Mouse (Mus musculus): ENCODE measurements around the gene Atg2a. TPM values are rescaled to one million over a fixed set of nuclear protein-coding genes. Genes with fewer than 3 reads are reported as not detected.

The Atg2a gene
- polyA plus RNA-seq, 1 experiment from 2014 or later = 32.5 TPM

GRCm38 (mm10) chr19:6233647-6234046 is 7.8 kb upstream of the Atg2a start:
- H3K27me3 ChIP-seq = no peaks in the 10 kb centered on the region
- ATAC-seq (peak; percentile 66), DNase-seq (ENCODE audit: low read depth, low spot score) (no peak)
- ChIA-PET CTCF (interaction anchor here (0.7 to 1.3 kb wide), 2 partner anchors 67 to 92 kb away, joined by 3 to 5 read pairs; partner anchors contain the start of gene Arl2), POLR2A (interaction anchor here (0.8 to 3.1 kb wide), 3 partner anchors 13 to 93 kb away, joined by 3 to 16 read pairs (median 5); partner anchors contain the start of genes Arl2 and Batf2)
- no peak for TF ChIP-seq CTCF (IDR thresholded peaks at IDR 0.05)
- in situ Hi-C loops (cut with MboI; ENCODE audit: low pct_unique_long_range_greater_than_20kb) = loop anchor here (5.0 kb wide), 1 partner anchor 76 kb away; no protein-coding TSS in a partner anchor

GRCm38 (mm10) chr19:6234337-6235083 is 7.0 kb upstream of the Atg2a start:
- no peak for TF ChIP-seq CTCF (IDR thresholded peaks at IDR 0.05)
- in situ Hi-C loops (cut with MboI; ENCODE audit: low pct_unique_long_range_greater_than_20kb) = loop anchor here (5.0 kb wide), 1 partner anchor 77 kb away; no protein-coding TSS in a partner anchor
- H3K27me3 ChIP-seq = no peaks in the 10 kb centered on the region
- ATAC-seq = no peak
- ChIA-PET POLR2A (interaction anchor here (0.8 to 3.1 kb wide), 5 partner anchors 12 to 106 kb away, joined by 3 to 16 read pairs (median 3); partner anchors contain the start of genes Arl2, Batf2 and Snx15), CTCF (interaction anchor here (1.3 to 1.9 kb wide), 2 partner anchors 18 to 68 kb away, joined by 5 to 6 read pairs; no protein-coding TSS in a partner anchor)
- DNase-seq (ENCODE audit: low read depth, low spot score) = no peak

GRCm38 (mm10) chr19:6235084-6236052 is 6.1 kb upstream of the Atg2a start, which contains the start of gene Ppp2r5b:
Gene Ppp2r5b, minus strand, starts transcription at chr19:6235872.
- no peak for DNase-seq (ENCODE audit: low read depth, low spot score)
- CTCF ChIA-PET = interaction anchor here (1.1 to 1.9 kb wide), 2 partner anchors 18 to 94 kb away, joined by 5 to 6 read pairs; partner anchors contain the start of genes Arl2 and Batf2
- POLR2A ChIA-PET = interaction anchor here (0.8 to 3.1 kb wide), 5 partner anchors 14 to 107 kb away, joined by 3 to 16 read pairs (median 3); partner anchors contain the start of genes Arl2, Batf2 and Snx15
- in situ Hi-C loops (cut with MboI; ENCODE audit: low pct_unique_long_range_greater_than_20kb) = no loop called here
- no peak for TF ChIP-seq CTCF (IDR thresholded peaks at IDR 0.05)
- ATAC-seq = peak; percentile 37
- H3K27me3 ChIP-seq = no peaks in the 10 kb centered on the region

DNA sequence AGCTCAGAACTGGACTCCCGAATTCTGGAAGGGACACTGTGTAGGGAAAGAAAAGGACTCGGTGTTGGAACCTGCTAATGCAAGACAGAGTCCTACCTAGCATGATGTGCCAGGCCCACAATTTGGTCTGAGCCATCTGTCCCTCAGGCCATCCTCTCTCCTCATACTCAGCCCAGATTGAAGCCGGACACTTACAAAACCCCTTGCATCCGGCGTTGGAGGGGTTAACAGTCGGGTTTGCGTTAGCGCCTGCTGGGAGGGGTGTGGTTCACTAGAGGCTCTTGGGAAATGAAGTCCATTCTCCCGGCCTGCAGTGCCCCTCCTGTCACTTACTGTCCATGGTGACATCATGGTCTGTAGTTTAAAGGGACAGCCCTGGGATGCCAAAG is 5.4 kb upstream of the Atg2a start:
- CTCF ChIA-PET = interaction anchor here (1.1 to 1.9 kb wide), 2 partner anchors 17 to 95 kb away, joined by 5 to 6 read pairs; partner anchors contain the start of genes Arl2 and Batf2
- DNase-seq (ENCODE audit: low read depth, low spot score) (no peak), ATAC-seq (peak; percentile 68)
- in situ Hi-C loops (cut with MboI; ENCODE audit: low pct_unique_long_range_greater_than_20kb) = no loop called here
- no peaks in the 10 kb centered on the region for H3K27me3 ChIP-seq
- no peak for TF ChIP-seq CTCF (IDR thresholded peaks at IDR 0.05)
- POLR2A ChIA-PET = interaction anchor here (0.8 to 3.1 kb wide), 3 partner anchors 63 to 95 kb away, joined by 3 to 16 read pairs (median 3); partner anchors contain the start of genes Arl2 and Batf2

- ATAC-seq = no peak
- in situ Hi-C loops (cut with MboI; ENCODE audit: low pct_unique_long_range_greater_than_20kb) = no loop called here
- CTCF ChIA-PET = interaction anchor here (1.9 kb wide), 1 partner anchor 16 kb away, joined by 6 read pairs; no protein-coding TSS in a partner anchor
These were observed 4.6 kb upstream of the Atg2a start for GRCm38 (mm10) chr19:6236842-6237241.

GRCm38 (mm10) chr19:6238740-6239139 is 2.7 kb upstream of the Atg2a start:
- in situ Hi-C loops (cut with MboI; ENCODE audit: low pct_unique_long_range_greater_than_20kb) = no loop called here
- DNase-seq (ENCODE audit: low read depth, low spot score) (no peak), ATAC-seq (no peak)
- ChIA-PET POLR2A (no interaction called here), CTCF (interaction anchor here (1.1 to 1.3 kb wide), 2 partner anchors 38 to 97 kb away, joined by 4 read pairs; partner anchors contain the start of genes Arl2 and Ehd1)
- no peak for TF ChIP-seq CTCF (IDR thresholded peaks at IDR 0.05)
- H3K27me3 ChIP-seq = no peaks in the 10 kb centered on the region

More at GRCm38 (mm10) chr19:6236842-6237241, 4.6 kb upstream of the Atg2a start:
- POLR2A ChIA-PET = interaction anchor here (0.9 to 3.1 kb wide), 2 partner anchors 89 to 96 kb away, joined by 3 to 16 read pairs; partner anchors contain the start of genes Arl2 and Batf2
- TF ChIP-seq CTCF (IDR thresholded peaks at IDR 0.05) = no peak
- no peak for DNase-seq (ENCODE audit: low read depth, low spot score)
- H3K27me3 ChIP-seq = no peaks in the 10 kb centered on the region

- in situ Hi-C loops (cut with MboI; ENCODE audit: low pct_unique_long_range_greater_than_20kb) = no loop called here
- ATAC-seq (no peak), DNase-seq (ENCODE audit: low read depth, low spot score) (no peak)
- no peaks in the 10 kb centered on the region for H3K27me3 ChIP-seq
- TF ChIP-seq CTCF (IDR thresholded peaks at IDR 0.05) = no peak
- CTCF ChIA-PET = no interaction called here
- POLR2A ChIA-PET = interaction anchor here (1.1 kb wide), 1 partner anchor 193 kb away, joined by 3 read pairs; no protein-coding TSS in a partner anchor
These were observed 1.3 kb upstream of the Atg2a start for GRCm38 (mm10) chr19:6240136-6240535.

DNA sequence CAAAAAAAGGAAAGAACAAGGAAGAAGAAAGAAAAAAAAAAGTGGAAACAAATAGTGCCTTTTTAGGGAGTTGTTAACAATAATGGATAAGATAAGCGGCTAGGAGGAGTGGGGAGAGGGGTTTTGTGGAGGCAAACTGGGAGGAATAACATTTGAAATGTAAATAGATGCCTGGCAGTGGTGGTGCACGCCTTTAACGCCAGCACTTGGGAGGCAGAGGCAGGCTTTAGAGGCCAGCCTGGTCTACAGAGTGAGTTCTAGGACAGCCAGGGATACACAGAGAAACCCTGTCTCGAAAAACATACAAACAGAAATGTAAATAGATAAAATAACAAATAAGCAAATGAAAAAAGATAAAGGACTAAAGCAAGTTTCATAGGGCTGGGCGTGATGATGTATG is 743 bp upstream of the Atg2a start:
- CTCF ChIA-PET = interaction anchor here (0.8 to 1.4 kb wide), 3 partner anchors 10 to 84 kb away, joined by 3 to 4 read pairs (median 3); no protein-coding TSS in a partner anchor
- DNase-seq (ENCODE audit: low read depth, low spot score) (no peak), ATAC-seq (no peak)
- no peaks in the 10 kb centered on the region for H3K27me3 ChIP-seq
- in situ Hi-C loops (cut with MboI; ENCODE audit: low pct_unique_long_range_greater_than_20kb) = no loop called here
- POLR2A ChIA-PET = interaction anchor here (0.7 to 1.2 kb wide), 2 partner anchors 9 to 39 kb away, joined by 5 to 7 read pairs; no protein-coding TSS in a partner anchor
- no peak for TF ChIP-seq CTCF (IDR thresholded peaks at IDR 0.05)

DNA sequence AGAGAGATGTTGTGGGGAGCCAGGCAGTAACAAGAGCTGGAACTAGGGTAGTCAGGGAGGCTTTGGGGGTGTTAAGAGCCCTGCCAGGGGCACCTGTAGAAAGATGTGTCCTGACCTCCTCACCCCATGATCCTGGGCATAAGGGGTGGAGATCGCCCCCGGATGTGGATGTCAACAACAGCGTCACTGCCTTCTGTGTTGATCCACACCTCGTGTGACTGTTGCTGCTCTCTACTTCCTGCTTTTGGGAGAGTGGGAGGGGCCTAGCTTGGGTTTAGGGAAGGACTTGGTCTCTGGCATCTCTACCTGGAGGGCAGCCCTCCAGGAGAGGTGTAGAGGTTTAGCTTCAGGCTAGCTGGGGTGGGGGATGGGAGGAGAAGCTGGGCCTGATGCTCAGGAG is 813 bp downstream of the Atg2a start:
- DNase-seq (ENCODE audit: low read depth, low spot score) (no peak), ATAC-seq (peak; percentile 15)
- no peak for TF ChIP-seq CTCF (IDR thresholded peaks at IDR 0.05)
- H3K27me3 ChIP-seq = no peaks in the 10 kb centered on the region
- in situ Hi-C loops (cut with MboI; ENCODE audit: low pct_unique_long_range_greater_than_20kb) = no loop called here
- POLR2A ChIA-PET = interaction anchor here (0.7 to 1.5 kb wide), 4 partner anchors 9 to 36 kb away, joined by 3 to 4 read pairs (median 3); no protein-coding TSS in a partner anchor
- CTCF ChIA-PET = interaction anchor here (1.0 to 2.2 kb wide), 5 partner anchors 11 to 101 kb away, joined by 3 to 6 read pairs (median 3); partner anchors contain the start of gene Arl2
